Mouse (Mus musculus) erythroblast, embryonic 14.5 days (primary cell): ENCODE measurements around the gene Mrtfa.

Experiments used
- GATA1 ChIP-seq: IDR thresholded peaks from 2 replicates; pipeline ENCODE4 v1.6.1; 2012; ENCODE audit warnings: low read length, inconsistent platforms, mixed read lengths
- TAL1 ChIP-seq: IDR thresholded peaks from 3 replicates; pipeline ENCODE4 v1.6.1; 2012; ENCODE audit warnings: low read length, inconsistent platforms, mixed read lengths

- TF ChIP-seq TAL1: no peak
- TF ChIP-seq GATA1: no peak
Observed at GRCm38 (mm10) chr15:80977620-80978334, 212.8 kb downstream of the Mrtfa start, which contains the start of gene Sgsm3.
